Mouse (Mus musculus): ENCODE measurements around the gene Fignl2. TPM values are rescaled to one million over a fixed set of nuclear protein-coding genes. Genes with fewer than 3 reads are reported as not detected.

Gene Fignl2
- polyA plus RNA-seq, 2 experiments = 0.28 to 1.0 TPM

- no peaks in the 10 kb centered on the region for H3K27me3 ChIP-seq (ENCODE audit: control insufficient read depth, insufficient read depth, low read length)
- no peak for TF ChIP-seq EP300 (IDR thresholded peaks at IDR 0.05; ENCODE audit: low read depth)
- no peak for TF ChIP-seq CTCF (IDR thresholded peaks at IDR 0.05; ENCODE audit: low read depth)
Observed at GRCm38 (mm10) chr15:101107906-101108671, 29.7 kb upstream of the Fignl2 start.

GRCm38 (mm10) chr15:101106011-101106410 lies 27.6 kb upstream of the Fignl2 start:
- no peak overlapping the region for H3K9ac ChIP-seq (replicated peaks)
- ATAC-seq (ENCODE audit: insufficient read depth) (no peak), DNase-seq (ENCODE audit: low read depth in 3 of 3, low spot score in 3 of 3) (no peak)
- H3K27me3 ChIP-seq (ENCODE audit: control insufficient read depth, insufficient read depth, low read length) = no peaks in the 10 kb centered on the region
- H3K27ac ChIP-seq = no peak overlapping the region
- no peaks in the 10 kb centered on the region for H3K9me3 ChIP-seq (ENCODE audit: control insufficient read depth, low read length)
- H3K36me3 ChIP-seq (replicated peaks; ENCODE audit: control insufficient read depth, insufficient read depth, low read depth) = no peaks in the 10 kb centered on the region
- WGBS (ENCODE audit: insufficient replicate concordance) = 71% methylated on average over 10 of the region's 10 CpGs
- H3K4me3 ChIP-seq (ENCODE audit: insufficient read depth in 1 of 2, low read depth in 2 of 2, low read length in 2 of 2) = no peak overlapping the region
- H3K4me1 ChIP-seq (replicated peaks; ENCODE audit: control insufficient read depth in 2 of 2, insufficient read depth in 2 of 2, low read length in 1 of 2) = no peaks in the 10 kb centered on the region; a peak in 1 of 4 replicates
- no peak overlapping the region for H3K4me2 ChIP-seq (ENCODE audit: low read depth)
- TF ChIP-seq CTCF (IDR thresholded peaks at IDR 0.05; ENCODE audit: low read depth) (no peak), EP300 (IDR thresholded peaks at IDR 0.05; ENCODE audit: low read depth) (no peak)

More at GRCm38 (mm10) chr15:101107906-101108671, 29.7 kb upstream of the Fignl2 start:
- Histone ChIP-seq H3K9ac (replicated peaks) (no peak overlapping the region), H3K27ac (no peak overlapping the region), H3K4me3 (ENCODE audit: insufficient read depth in 1 of 2, low read depth in 2 of 2, low read length in 2 of 2) (no peak overlapping the region), H3K4me2 (ENCODE audit: low read depth) (no peak overlapping the region), H3K9me3 (ENCODE audit: control insufficient read depth, low read length) (no peaks in the 10 kb centered on the region), H3K4me1 (replicated peaks; ENCODE audit: control insufficient read depth in 2 of 2, insufficient read depth in 2 of 2, low read length in 1 of 2) (no peaks in the 10 kb centered on the region; a peak in 1 of 4 replicates), H3K36me3 (replicated peaks; ENCODE audit: control insufficient read depth, insufficient read depth, low read depth) (no peaks in the 10 kb centered on the region)
- WGBS (ENCODE audit: insufficient replicate concordance) = 62% methylated on average over 5 of the region's 5 CpGs
- ATAC-seq (ENCODE audit: insufficient read depth) = no peak
- DNase-seq (ENCODE audit: low read depth in 3 of 3, low spot score in 3 of 3) = no peak

- peak overlapping the region; percentile 36; the same call in 1 of the 2 replicates for H3K4me2 ChIP-seq (ENCODE audit: low read depth)
- no peaks in the 10 kb centered on the region for H3K9me3 ChIP-seq (ENCODE audit: control insufficient read depth, low read length)
- no peaks in the 10 kb centered on the region for H3K36me3 ChIP-seq (replicated peaks; ENCODE audit: control insufficient read depth, insufficient read depth, low read depth)
- 16% methylated on average over 12 of the region's 12 CpGs for WGBS (ENCODE audit: insufficient replicate concordance)
- no peak overlapping the region for H3K27ac ChIP-seq
- H3K4me1 ChIP-seq (replicated peaks; ENCODE audit: control insufficient read depth in 2 of 2, insufficient read depth in 2 of 2, low read length in 1 of 2) = no peaks in the 10 kb centered on the region; a peak in 1 of 4 replicates
- H3K9ac ChIP-seq (replicated peaks) = no peak overlapping the region
- ATAC-seq (ENCODE audit: insufficient read depth) (no peak), DNase-seq (ENCODE audit: low read depth in 3 of 3, low spot score in 3 of 3) (peak; percentile 13 to 37 (median 16))
- no peaks in the 10 kb centered on the region for H3K27me3 ChIP-seq (ENCODE audit: control insufficient read depth, insufficient read depth, low read length)
- H3K4me3 ChIP-seq (ENCODE audit: insufficient read depth in 1 of 2, low read depth in 2 of 2, low read length in 2 of 2) = no peak overlapping the region; a peak in 1 of 4 replicates
- TF ChIP-seq EP300 (IDR thresholded peaks at IDR 0.05; ENCODE audit: low read depth) (no peak), CTCF (IDR thresholded peaks at IDR 0.05; ENCODE audit: low read depth) (peak; percentile 92)
Observed at GRCm38 (mm10) chr15:101105496-101105994, 27.2 kb upstream of the Fignl2 start.

GRCm38 (mm10) chr15:101103605-101104304 lies 25.4 kb upstream of the Fignl2 start:
- 49% methylated on average over 9 of the region's 9 CpGs for WGBS (ENCODE audit: insufficient replicate concordance)
- H3K4me1 ChIP-seq (replicated peaks; ENCODE audit: control insufficient read depth in 2 of 2, insufficient read depth in 2 of 2, low read length in 1 of 2) = no peaks in the 10 kb centered on the region; a peak in 1 of 4 replicates
- no peak overlapping the region for H3K9ac ChIP-seq (replicated peaks)
- no peaks in the 10 kb centered on the region for H3K36me3 ChIP-seq (replicated peaks; ENCODE audit: control insufficient read depth, insufficient read depth, low read depth)
- no peak overlapping the region for H3K27ac ChIP-seq
- no peak overlapping the region for H3K4me2 ChIP-seq (ENCODE audit: low read depth)
- no peaks in the 10 kb centered on the region for H3K9me3 ChIP-seq (ENCODE audit: control insufficient read depth, low read length)
- DNase-seq (ENCODE audit: low read depth in 3 of 3, low spot score in 3 of 3) (no peak), ATAC-seq (ENCODE audit: insufficient read depth) (no peak)
- H3K4me3 ChIP-seq (ENCODE audit: insufficient read depth in 1 of 2, low read depth in 2 of 2, low read length in 2 of 2) = no peak overlapping the region
- no peak for TF ChIP-seq CTCF (IDR thresholded peaks at IDR 0.05; ENCODE audit: low read depth)
- H3K27me3 ChIP-seq (ENCODE audit: control insufficient read depth, insufficient read depth, low read length) = no peaks in the 10 kb centered on the region

GRCm38 (mm10) chr15:101100996-101101395 lies 22.6 kb upstream of the Fignl2 start:
- WGBS (ENCODE audit: insufficient replicate concordance) = 48% methylated on average over 3 of the region's 3 CpGs
- Histone ChIP-seq H3K27ac (no peak overlapping the region), H3K9ac (replicated peaks) (no peak overlapping the region), H3K9me3 (ENCODE audit: control insufficient read depth, low read length) (no peaks in the 10 kb centered on the region), H3K4me3 (ENCODE audit: insufficient read depth in 1 of 2, low read depth in 2 of 2, low read length in 2 of 2) (no peak overlapping the region), H3K4me1 (replicated peaks; ENCODE audit: control insufficient read depth in 2 of 2, insufficient read depth in 2 of 2, low read length in 1 of 2) (no peaks in the 10 kb centered on the region; a peak in 1 of 4 replicates), H3K4me2 (ENCODE audit: low read depth) (no peak overlapping the region), H3K27me3 (ENCODE audit: control insufficient read depth, insufficient read depth, low read length) (no peaks in the 10 kb centered on the region; the same call in 1 of the 2 replicates), H3K36me3 (replicated peaks; ENCODE audit: control insufficient read depth, insufficient read depth, low read depth) (no peaks in the 10 kb centered on the region)
- TF ChIP-seq CTCF (IDR thresholded peaks at IDR 0.05; ENCODE audit: low read depth) (no peak), EP300 (IDR thresholded peaks at IDR 0.05; ENCODE audit: low read depth) (no peak)
- ATAC-seq (ENCODE audit: insufficient read depth) (no peak), DNase-seq (ENCODE audit: low read depth in 3 of 3, low spot score in 3 of 3) (no peak)

All from liver, embryonic 14.5 days (tissue).